Mouse (Mus musculus) brain, embryonic 14.5 days (tissue): ENCODE measurements at regions not wholly inside any gene's neighbourhood (a gene's known extent, or its start where the extent isn't known, plus 50 kb on each side); places are given as distances from the start of the nearest gene placed in this dataset.

Experiments used
- CTCF ChIP-seq: fragments of 200-500 bp; IDR thresholded peaks from 2 replicates; pipeline ENCODE4 v1.5.1; 2012; ENCODE audit warnings: inconsistent platforms, mild to moderate bottlenecking, moderate library complexity, borderline replicate concordance; ENCODE audit not compliant: insufficient read depth, insufficient read length; ENCODE audit errors: extremely low read depth
- POLR2A ChIP-seq: fragments of 200-500 bp; IDR thresholded peaks from 2 replicates; pipeline ENCODE4 v1.6.1; 2012; ENCODE audit warnings: mild to moderate bottlenecking, inconsistent platforms, borderline replicate concordance; ENCODE audit not compliant: poor library complexity, insufficient read depth, insufficient read length, severe bottlenecking; ENCODE audit errors: extremely low read depth

- TF ChIP-seq CTCF (no peak), POLR2A (no peak)
Observed at GRCm38 (mm10) chr11:64647938-64648337, 211.5 kb upstream of the F930015N05Rik start.
